Mouse (Mus musculus): ENCODE data around the gene Rpl3l. TPM values are rescaled to one million over a fixed set of nuclear protein-coding genes. Genes with fewer than 3 reads are reported as not detected.

Gene Rpl3l
- 0.11 TPM in 1 of 2 replicates, not detected in the other for polyA plus RNA-seq (2014; fragmentation: Nextera tagmentation; extraction: Ambion mirVana)

GRCm38 (mm10) chr17:24727618-24728017 is at the start of gene Rpl3l:
Rpl3l (plus strand) TSS chr17:24727820.
- Histone ChIP-seq H3K9me3 (ENCODE audit: control insufficient read depth, low read length) (no peaks in the 10 kb centered on the region), H3K27ac (ENCODE audit: low read depth, low read length) (no peak within 1 kb of the TSS), H3K4me3 (ENCODE audit: low read depth, low read length) (no peak within 1 kb of the TSS), H3K9ac (ENCODE audit: low read depth, low read length) (no peak within 1 kb of the TSS), H3K4me2 (replicated peaks; ENCODE audit: low read depth, low read length) (no peak within 1 kb of the TSS), H3K27me3 (ENCODE audit: control insufficient read depth, insufficient read depth, low read length) (no peaks in the 10 kb centered on the region; the same call in 1 of the 2 replicates), H3K36me3 (ENCODE audit: control insufficient read depth, insufficient read depth, low read length) (no peaks in the 10 kb centered on the region), H3K4me1 (replicated peaks; ENCODE audit: control insufficient read depth, insufficient read depth, low read length) (peaks cover 5% of the 10 kb centered on the region)
- no peak for ATAC-seq (ENCODE audit: low FRiP score)
- WGBS: 73% methylated on average over 2 of the region's 2 CpGs
- DNase-seq (ENCODE audit: low spot score): no peak

- DNase-seq (ENCODE audit: low spot score) (peak; percentile 68), ATAC-seq (ENCODE audit: low FRiP score) (no peak)
- H3K9me3 ChIP-seq (ENCODE audit: control insufficient read depth, low read length): no peaks in the 10 kb centered on the region
- no peak overlapping the region for H3K4me3 ChIP-seq (ENCODE audit: low read depth, low read length)
- H3K9ac ChIP-seq (ENCODE audit: low read depth, low read length): no peak overlapping the region
- H3K4me2 ChIP-seq (replicated peaks; ENCODE audit: low read depth, low read length): 0 out of 2 replicates have a peak overlapping the region, but pooled peaks have one; percentile 5
- H3K27ac ChIP-seq (ENCODE audit: low read depth, low read length): no peak overlapping the region
- no peaks in the 10 kb centered on the region for H3K36me3 ChIP-seq (ENCODE audit: control insufficient read depth, insufficient read depth, low read length)
- peaks cover 8% of the 10 kb centered on the region; the same call in 1 of the 2 replicates for H3K4me1 ChIP-seq (replicated peaks; ENCODE audit: control insufficient read depth, insufficient read depth, low read length)
- WGBS: 26% methylated on average over 16 of the region's 16 CpGs
- H3K27me3 ChIP-seq (ENCODE audit: control insufficient read depth, insufficient read depth, low read length): peaks cover 36% of the 10 kb centered on the region
Observed at GRCm38 (mm10) chr17:24686514-24686913, 41.1 kb upstream of the Rpl3l start.

GRCm38 (mm10) chr17:24687146-24687595 is 40.4 kb upstream of the Rpl3l start:
- Histone ChIP-seq H3K9me3 (ENCODE audit: control insufficient read depth, low read length) (no peaks in the 10 kb centered on the region), H3K4me2 (replicated peaks; ENCODE audit: low read depth, low read length) (peak overlapping the region; percentile 36), H3K27me3 (ENCODE audit: control insufficient read depth, insufficient read depth, low read length) (peaks cover 36% of the 10 kb centered on the region), H3K4me1 (replicated peaks; ENCODE audit: control insufficient read depth, insufficient read depth, low read length) (peaks cover 8% of the 10 kb centered on the region; the same call in 1 of the 2 replicates), H3K27ac (ENCODE audit: low read depth, low read length) (no peak overlapping the region), H3K36me3 (ENCODE audit: control insufficient read depth, insufficient read depth, low read length) (no peaks in the 10 kb centered on the region), H3K4me3 (ENCODE audit: low read depth, low read length) (peak overlapping the region; percentile 27), H3K9ac (ENCODE audit: low read depth, low read length) (0 out of 2 replicates have a peak overlapping the region, but pooled peaks have one; percentile 23)
- peak; percentile 62 for DNase-seq (ENCODE audit: low spot score)
- WGBS: 2% methylated on average over 25 of the region's 25 CpGs
- peak; percentile 37; the same call in 1 of the 2 replicates for ATAC-seq (ENCODE audit: low FRiP score)

- Histone ChIP-seq H3K4me2 (replicated peaks; ENCODE audit: low read depth, low read length) (peak overlapping the region; percentile 36), H3K27me3 (ENCODE audit: control insufficient read depth, insufficient read depth, low read length) (peaks cover 36% of the 10 kb centered on the region), H3K9ac (ENCODE audit: low read depth, low read length) (0 out of 2 replicates have a peak overlapping the region, but pooled peaks have one; percentile 23), H3K36me3 (ENCODE audit: control insufficient read depth, insufficient read depth, low read length) (no peaks in the 10 kb centered on the region), H3K9me3 (ENCODE audit: control insufficient read depth, low read length) (no peaks in the 10 kb centered on the region), H3K4me3 (ENCODE audit: low read depth, low read length) (peak overlapping the region; percentile 27), H3K27ac (ENCODE audit: low read depth, low read length) (no peak overlapping the region), H3K4me1 (replicated peaks; ENCODE audit: control insufficient read depth, insufficient read depth, low read length) (peaks cover 8% of the 10 kb centered on the region; the same call in 1 of the 2 replicates)
- DNase-seq (ENCODE audit: low spot score): no peak
- ATAC-seq (ENCODE audit: low FRiP score): no peak
- 20% methylated on average over 23 of the region's 23 CpGs for WGBS
Observed at GRCm38 (mm10) chr17:24687599-24687998, 40.0 kb upstream of the Rpl3l start.

GRCm38 (mm10) chr17:24689251-24690081 is 38.2 kb upstream of the Rpl3l start, which contains the start of gene Syngr3:
Syngr3 (minus strand) TSS chr17:24689955.
- no peaks in the 10 kb centered on the region for H3K9me3 ChIP-seq (ENCODE audit: control insufficient read depth, low read length)

GRCm38 (mm10) chr17:24692385-24692784 is 35.2 kb upstream of the Rpl3l start:
- peaks cover 4% of the 10 kb centered on the region for H3K4me1 ChIP-seq (replicated peaks; ENCODE audit: control insufficient read depth, insufficient read depth, low read length)
- no peak overlapping the region for H3K9ac ChIP-seq (ENCODE audit: low read depth, low read length)
- DNase-seq (ENCODE audit: low spot score) (no peak), ATAC-seq (ENCODE audit: low FRiP score) (no peak)
- H3K4me2 ChIP-seq (replicated peaks; ENCODE audit: low read depth, low read length): no peak overlapping the region
- no peak overlapping the region for H3K27ac ChIP-seq (ENCODE audit: low read depth, low read length)
- WGBS: 89% methylated on average over 5 of the region's 5 CpGs
- peaks cover 34% of the 10 kb centered on the region for H3K27me3 ChIP-seq (ENCODE audit: control insufficient read depth, insufficient read depth, low read length)
- no peaks in the 10 kb centered on the region for H3K9me3 ChIP-seq (ENCODE audit: control insufficient read depth, low read length)
- no peaks in the 10 kb centered on the region for H3K36me3 ChIP-seq (ENCODE audit: control insufficient read depth, insufficient read depth, low read length)
- H3K4me3 ChIP-seq (ENCODE audit: low read depth, low read length): no peak overlapping the region

More at GRCm38 (mm10) chr17:24689251-24690081, 38.2 kb upstream of the Rpl3l start, which contains the start of gene Syngr3:
- Histone ChIP-seq H3K9ac (ENCODE audit: low read depth, low read length) (peak within 1 kb of the TSS; percentile 71), H3K36me3 (ENCODE audit: control insufficient read depth, insufficient read depth, low read length) (no peaks in the 10 kb centered on the region), H3K27me3 (ENCODE audit: control insufficient read depth, insufficient read depth, low read length) (peaks cover 36% of the 10 kb centered on the region), H3K4me2 (replicated peaks; ENCODE audit: low read depth, low read length) (peak within 1 kb of the TSS; percentile 85), H3K4me1 (replicated peaks; ENCODE audit: control insufficient read depth, insufficient read depth, low read length) (peaks cover 8% of the 10 kb centered on the region; the same call in 1 of the 2 replicates), H3K4me3 (ENCODE audit: low read depth, low read length) (peak within 1 kb of the TSS; percentile 68), H3K27ac (ENCODE audit: low read depth, low read length) (no peak within 1 kb of the TSS; the same call in 1 of the 2 replicates)
- WGBS: under 1% methylated on average over 52 of the region's 55 CpGs
- ATAC-seq (ENCODE audit: low FRiP score) (peak; percentile 31; the same call in 1 of the 2 replicates), DNase-seq (ENCODE audit: low spot score) (peak; percentile 68)

DNA sequence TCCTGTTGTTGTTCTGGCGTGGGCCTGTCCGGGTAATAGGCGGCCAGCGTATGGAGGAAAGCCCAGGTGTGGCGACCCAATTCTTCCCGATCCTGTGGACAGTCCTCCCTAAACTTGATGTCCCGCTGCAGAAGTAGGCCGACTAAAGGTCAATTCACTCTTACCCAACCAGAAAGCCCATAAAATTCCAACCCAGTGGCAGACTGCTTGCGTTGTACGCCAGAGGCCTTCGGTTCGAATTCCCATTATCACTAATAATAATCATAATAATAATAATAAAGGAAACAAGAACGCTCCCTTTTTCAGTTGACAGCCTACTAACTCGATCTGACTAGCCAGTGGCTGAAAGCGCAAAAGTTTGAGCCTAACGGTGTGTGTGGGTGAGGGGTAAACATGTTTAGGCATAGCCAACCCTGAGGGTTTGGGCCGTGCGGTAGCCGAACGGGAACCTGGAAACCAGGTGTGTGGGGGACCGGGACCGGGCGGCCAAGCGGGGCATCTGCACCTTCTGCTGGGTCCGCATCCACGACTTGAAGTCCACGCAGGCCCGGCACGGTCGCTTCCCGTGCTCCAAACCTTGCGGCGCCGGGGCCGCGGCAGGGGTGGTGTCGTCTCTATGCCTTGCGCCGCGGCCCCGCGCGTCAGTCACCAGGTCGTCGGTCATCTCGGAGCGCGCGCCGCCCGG is 32.2 kb upstream of the Rpl3l start:
- Histone ChIP-seq H3K4me2 (replicated peaks; ENCODE audit: low read depth, low read length) (peak overlapping the region; percentile 80), H3K36me3 (ENCODE audit: control insufficient read depth, insufficient read depth, low read length) (no peaks in the 10 kb centered on the region; the same call in 1 of the 2 replicates), H3K9ac (ENCODE audit: low read depth, low read length) (peak overlapping the region; percentile 89), H3K27me3 (ENCODE audit: control insufficient read depth, insufficient read depth, low read length) (peaks cover 4% of the 10 kb centered on the region; the same call in 1 of the 2 replicates), H3K27ac (ENCODE audit: low read depth, low read length) (peak overlapping the region; percentile 83), H3K4me1 (replicated peaks; ENCODE audit: control insufficient read depth, insufficient read depth, low read length) (no peaks in the 10 kb centered on the region; the same call in 1 of the 2 replicates), H3K9me3 (ENCODE audit: control insufficient read depth, low read length) (no peaks in the 10 kb centered on the region), H3K4me3 (ENCODE audit: low read depth, low read length) (peak overlapping the region; percentile 88)
- peak; percentile 48 for ATAC-seq (ENCODE audit: low FRiP score)
- DNase-seq (ENCODE audit: low spot score): no peak
- 7% methylated on average over 50 of the region's 51 CpGs for WGBS

GRCm38 (mm10) chr17:24696011-24696697 is 31.5 kb upstream of the Rpl3l start, which contains the start of the genes Gfer and Noxo1:
Gfer (minus strand) TSS chr17:24696156.
Noxo1 (plus strand) TSS chr17:24696234.
- Histone ChIP-seq H3K27me3 (ENCODE audit: control insufficient read depth, insufficient read depth, low read length) (no peaks in the 10 kb centered on the region), H3K27ac (ENCODE audit: low read depth, low read length) (peak within 1 kb of the TSS; percentile 83), H3K4me3 (ENCODE audit: low read depth, low read length) (peak within 1 kb of the TSS; percentile 88), H3K36me3 (ENCODE audit: control insufficient read depth, insufficient read depth, low read length) (peaks cover 2% of the 10 kb centered on the region; the same call in 1 of the 2 replicates), H3K9me3 (ENCODE audit: control insufficient read depth, low read length) (no peaks in the 10 kb centered on the region), H3K4me2 (replicated peaks; ENCODE audit: low read depth, low read length) (peak within 1 kb of the TSS; percentile 80), H3K4me1 (replicated peaks; ENCODE audit: control insufficient read depth, insufficient read depth, low read length) (no peaks in the 10 kb centered on the region; the same call in 1 of the 2 replicates), H3K9ac (ENCODE audit: low read depth, low read length) (peak within 1 kb of the TSS; percentile 89)
- WGBS: under 1% methylated on average over 55 of the region's 76 CpGs
- peak; percentile 89 for DNase-seq (ENCODE audit: low spot score)
- ATAC-seq (ENCODE audit: low FRiP score): peak; percentile 91

Data from hindbrain, embryonic 11.5 days (tissue).